Mouse (Mus musculus): ENCODE results near the gene Ebna1bp2.

DNA sequence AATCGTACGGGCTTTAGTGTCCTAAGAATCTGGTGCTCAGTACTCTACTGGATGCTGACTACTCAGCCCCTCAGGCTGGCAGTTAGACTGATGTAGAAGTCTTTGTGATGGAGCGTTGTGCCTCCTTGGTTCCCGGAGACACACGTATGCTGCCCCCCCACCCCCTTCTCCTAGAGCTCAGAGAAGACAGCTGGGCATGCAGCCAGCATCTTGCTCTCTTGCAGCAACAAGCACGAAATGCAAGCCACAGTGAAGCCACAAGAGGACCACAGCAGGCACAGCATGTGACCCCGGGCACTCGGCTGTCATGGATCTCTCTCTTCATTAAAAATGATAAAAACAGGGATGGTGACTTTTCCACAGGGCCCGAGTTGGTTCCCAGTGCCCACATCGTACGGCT, 5.2 kb upstream of the Ebna1bp2 start:
- TF ChIP-seq CTCF (IDR thresholded peaks at IDR 0.05; ENCODE audit: low read depth, low read length) (no peak), GATA1 (IDR thresholded peaks at IDR 0.05; ENCODE audit: borderline replicate concordance, low read length) (no peak), POLR2AphosphoS5 (IDR thresholded peaks at IDR 0.05; ENCODE audit: insufficient replicate concordance, low read depth, low read length) (no peak)
